Mouse (Mus musculus) midbrain, embryonic 16.5 days (tissue): ENCODE measurements around the gene Mterf2. TPM values are rescaled to one million over a fixed set of nuclear protein-coding genes. Genes with fewer than 3 reads are reported as not detected.

Experiments
- ATAC-seq: fragments of 200-750 bp; cut with Nextera tagmentation; 2 replicates; pipeline ENCODE4 v1.8.0; 2017; ENCODE audit warnings: moderate TSS enrichment
- H3K27ac ChIP-seq: fragments of 300-500 bp; sonication (generic); 2 replicates; pipeline ENCODE4 v1.5.1; 2014; ENCODE audit warnings: mild to moderate bottlenecking, low read length, mixed read lengths
- H3K27me3 ChIP-seq: fragments of 300-500 bp; sonication (generic); 2 replicates; pipeline ENCODE4 v1.6.1; 2014; ENCODE audit warnings: low read depth, low read length, mixed read lengths; ENCODE audit not compliant: control insufficient read depth, insufficient read depth
- H3K36me3 ChIP-seq: fragments of 300-500 bp; sonication (generic); 2 replicates; pipeline ENCODE4 v1.6.1; 2014; ENCODE audit warnings: mild to moderate bottlenecking, low read length, moderate library complexity, mixed read lengths; ENCODE audit not compliant: control insufficient read depth, insufficient read depth
- H3K4me1 ChIP-seq: fragments of 300-500 bp; sonication (generic); 2 replicates; pipeline ENCODE4 v1.6.1; 2014; ENCODE audit warnings: mild to moderate bottlenecking, low read length, mixed read lengths; ENCODE audit not compliant: control insufficient read depth, insufficient read depth
- H3K4me2 ChIP-seq: fragments of 300-500 bp; sonication (generic); 2 replicates; pipeline ENCODE4 v1.6.1; 2014; ENCODE audit warnings: mild to moderate bottlenecking, low read length, mixed read lengths
- H3K4me3 ChIP-seq: fragments of 300-500 bp; sonication (generic); 2 replicates; pipeline ENCODE4 v1.5.1; 2014; ENCODE audit warnings: low read depth, mild to moderate bottlenecking, low read length, moderate library complexity, mixed read lengths
- H3K9ac ChIP-seq: fragments of 300-500 bp; sonication (generic); 2 replicates; pipeline ENCODE4 v1.6.1; 2014; ENCODE audit warnings: low read depth, low read length, mixed read lengths
- H3K9me3 ChIP-seq: fragments of 300-500 bp; sonication (generic); replicated peaks from 2 replicates; pipeline ENCODE4 v1.6.1; 2014; ENCODE audit warnings: mild to moderate bottlenecking, low read length, mixed read lengths; ENCODE audit not compliant: control insufficient read depth, poor library complexity, severe bottlenecking
- WGBS: fragments of 180-500 bp; shearing (Covaris S2); extraction: QIAGEN DNeasy Blood & Tissue Kit; methylation state at CpG from one replicate; pipeline ENCODE4 v1.1.7; 2014; 5-methylcytosine and 5-hydroxymethylcytosine counted together
- polyA plus RNA-seq: library from polyadenylated mRNA; unstranded; fragments of >200 nt; fragmentation: Nextera tagmentation; extraction: Ambion mirVana; gene quantifications from 2 replicates; pipeline ENCODE4 v1.2.1, GENCODE M21; 2015

The Mterf2 gene
- polyA plus RNA-seq, 1 experiment from 2014 or later, result 27.7 TPM

DNA sequence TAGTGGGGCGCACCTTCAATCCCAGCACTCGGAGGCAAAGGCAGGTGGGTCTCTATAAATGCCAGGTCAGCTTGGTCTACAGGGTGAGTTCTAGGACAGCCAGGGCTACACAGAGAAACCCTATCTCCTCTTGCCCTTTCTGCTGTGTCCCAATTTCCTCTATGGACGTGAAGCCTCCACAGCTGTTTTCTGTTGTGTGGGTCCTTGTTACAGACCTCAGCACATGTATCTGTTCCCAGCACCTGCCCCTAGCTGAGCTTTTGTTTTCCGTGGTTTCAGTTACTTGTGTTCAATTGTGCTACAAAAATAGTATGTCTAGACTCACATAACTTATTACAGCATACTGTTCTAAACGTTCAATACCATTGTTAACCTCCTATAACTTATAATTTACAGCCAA is 21.4 kb upstream of the Mterf2 start:
- Histone ChIP-seq H3K9me3 (no peaks in the 10 kb centered on the region), H3K4me1 (no peaks in the 10 kb centered on the region), H3K4me3 (no peak overlapping the region), H3K27me3 (no peaks in the 10 kb centered on the region), H3K36me3 (peaks cover 9% of the 10 kb centered on the region), H3K9ac (no peak overlapping the region), H3K4me2 (no peak overlapping the region), H3K27ac (no peak overlapping the region)
- 92% methylated on average over 5 of the region's 5 CpGs for WGBS
- no peak for ATAC-seq

DNA sequence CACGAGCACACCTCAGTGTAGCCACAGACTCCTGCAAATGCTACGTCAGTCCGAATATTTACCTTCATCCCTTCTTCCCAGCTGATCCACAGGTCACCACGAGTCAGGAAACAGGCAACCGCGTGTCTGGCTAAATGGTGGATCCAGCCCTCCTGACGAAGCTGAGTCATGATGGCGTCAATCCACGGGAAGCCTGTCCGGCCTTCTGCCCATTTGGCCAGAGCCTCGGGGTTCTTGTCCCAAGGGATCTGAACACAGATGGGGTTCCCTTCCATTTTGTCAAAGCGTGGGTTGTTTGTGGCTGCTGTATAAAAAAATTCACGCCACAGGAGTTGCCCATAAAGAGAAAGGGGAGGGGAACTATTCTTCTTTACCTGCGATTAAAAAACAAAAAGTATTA is 18.5 kb upstream of the Mterf2 start:
- H3K36me3 ChIP-seq, result peaks cover 15% of the 10 kb centered on the region
- no peak for ATAC-seq

DNA sequence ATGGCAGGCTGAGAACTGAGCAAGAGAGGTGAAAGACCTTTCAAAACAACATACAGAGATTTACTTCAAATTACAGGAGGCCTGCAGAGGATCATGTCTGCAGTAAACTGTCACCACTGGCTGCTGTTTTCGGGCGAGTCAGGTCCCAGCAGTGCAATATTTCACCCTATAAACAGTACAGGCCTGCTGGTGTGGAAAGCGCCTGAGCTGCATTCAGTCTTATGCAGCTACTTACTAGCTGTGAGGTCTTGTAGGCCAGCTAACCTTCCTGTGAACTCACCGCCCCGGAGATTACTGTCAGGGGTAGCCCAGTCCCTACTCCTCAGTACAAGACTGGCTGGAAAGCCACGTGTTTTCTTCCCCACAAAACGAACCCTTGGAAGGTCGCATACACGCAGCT is 13.6 kb upstream of the Mterf2 start:
- Histone ChIP-seq H3K4me1 (no peaks in the 10 kb centered on the region), H3K36me3 (peaks cover 16% of the 10 kb centered on the region), H3K4me2 (no peak overlapping the region), H3K9me3 (no peaks in the 10 kb centered on the region), H3K4me3 (no peak overlapping the region), H3K27me3 (no peaks in the 10 kb centered on the region), H3K27ac (no peak overlapping the region), H3K9ac (no peak overlapping the region)
- no peak for ATAC-seq
- 91% methylated on average over 9 of the region's 9 CpGs for WGBS

More for the DNA sequence above, 18.5 kb upstream of the Mterf2 start:
- no peaks in the 10 kb centered on the region for H3K4me1 ChIP-seq
- H3K9me3 ChIP-seq, result no peaks in the 10 kb centered on the region
- H3K27ac ChIP-seq, result no peak overlapping the region
- H3K9ac ChIP-seq, result no peak overlapping the region
- H3K27me3 ChIP-seq, result no peaks in the 10 kb centered on the region
- no peak overlapping the region for H3K4me2 ChIP-seq
- 89% methylated on average over 14 of the region's 14 CpGs for WGBS
- no peak overlapping the region for H3K4me3 ChIP-seq

DNA sequence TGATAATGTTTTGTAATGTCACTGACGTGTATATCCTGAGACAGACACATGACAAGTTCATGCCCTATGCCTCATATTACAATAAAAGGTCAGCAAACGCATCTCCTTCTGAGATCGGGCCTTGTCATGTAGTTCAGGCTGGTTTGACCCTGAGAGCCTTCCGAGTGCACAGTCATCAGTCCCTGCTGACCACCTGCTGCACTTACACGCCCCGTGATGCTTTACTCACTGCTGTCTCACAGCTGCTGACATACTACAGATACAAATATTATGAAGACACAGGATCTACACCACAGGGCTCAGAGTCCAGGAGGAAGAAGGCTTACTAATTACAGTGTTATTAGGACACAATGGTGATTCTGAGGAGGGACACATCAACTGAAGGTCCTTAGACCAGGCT is 8.7 kb upstream of the Mterf2 start:
- H3K9me3 ChIP-seq, result no peaks in the 10 kb centered on the region
- H3K36me3 ChIP-seq, result peaks cover 11% of the 10 kb centered on the region
- no peaks in the 10 kb centered on the region for H3K4me1 ChIP-seq
- H3K4me2 ChIP-seq, result no peak overlapping the region
- H3K27ac ChIP-seq, result no peak overlapping the region
- ATAC-seq, result no peak
- WGBS, result 90% methylated on average over 6 of the region's 6 CpGs
- H3K9ac ChIP-seq, result no peak overlapping the region
- H3K27me3 ChIP-seq, result no peaks in the 10 kb centered on the region
- no peak overlapping the region for H3K4me3 ChIP-seq

DNA sequence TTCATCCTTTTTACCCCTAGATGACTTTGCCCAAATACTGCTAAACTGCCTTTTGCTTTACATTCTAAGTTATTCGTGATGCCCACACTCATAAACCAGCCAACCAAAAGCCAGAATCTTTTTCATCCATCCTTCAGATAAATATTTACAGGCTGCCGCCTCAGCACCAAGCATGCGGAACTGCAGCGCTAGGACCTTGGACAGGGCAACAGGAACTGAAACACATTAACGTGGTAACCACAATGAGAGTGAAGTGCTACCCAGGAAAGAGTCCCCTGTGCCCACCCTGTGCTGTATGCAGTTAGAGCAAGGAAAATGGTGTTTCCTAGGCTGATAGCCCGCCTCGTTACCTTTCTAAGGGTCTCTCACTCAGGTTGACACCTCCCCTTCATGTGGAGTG is 626 bp upstream of the Mterf2 start:
- Histone ChIP-seq H3K27ac (peak overlapping the region; percentile 34), H3K9ac (peak overlapping the region; percentile 46), H3K4me1 (peaks cover 22% of the 10 kb centered on the region), H3K36me3 (peaks cover 11% of the 10 kb centered on the region; the same call in 1 of the 2 replicates), H3K4me2 (peak overlapping the region; percentile 87), H3K4me3 (peak overlapping the region; percentile 63), H3K27me3 (no peaks in the 10 kb centered on the region), H3K9me3 (no peaks in the 10 kb centered on the region)
- WGBS, result 24% methylated on average over 7 of the region's 7 CpGs
- ATAC-seq, result peak; percentile 33; the same call in 1 of the 2 replicates

DNA sequence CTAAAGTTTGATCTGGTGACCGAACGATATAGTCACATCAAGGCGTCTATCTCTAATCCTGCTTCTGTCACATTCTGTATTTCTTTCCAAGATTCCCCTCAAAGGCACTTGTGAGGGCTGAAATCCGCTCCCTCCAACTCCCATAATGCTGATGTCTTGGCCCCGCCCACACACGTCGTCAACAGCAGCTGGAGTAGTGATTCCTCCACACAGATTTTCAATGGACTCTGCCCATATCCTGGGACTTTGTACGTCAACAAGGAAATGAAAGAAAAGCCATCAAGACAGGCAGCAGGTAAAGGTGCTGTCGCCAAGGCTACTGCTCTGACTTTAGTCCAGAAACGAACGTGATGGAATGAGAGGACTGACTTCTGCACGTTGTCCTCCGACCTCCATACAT is 2.6 kb downstream of the Mterf2 start:
- Histone ChIP-seq H3K4me1 (peaks cover 22% of the 10 kb centered on the region), H3K4me3 (no peak overlapping the region), H3K9ac (no peak overlapping the region), H3K9me3 (no peaks in the 10 kb centered on the region), H3K27me3 (no peaks in the 10 kb centered on the region), H3K4me2 (no peak overlapping the region), H3K36me3 (peaks cover 15% of the 10 kb centered on the region), H3K27ac (no peak overlapping the region)
- ATAC-seq, result no peak
- 89% methylated on average over 13 of the region's 13 CpGs for WGBS

DNA sequence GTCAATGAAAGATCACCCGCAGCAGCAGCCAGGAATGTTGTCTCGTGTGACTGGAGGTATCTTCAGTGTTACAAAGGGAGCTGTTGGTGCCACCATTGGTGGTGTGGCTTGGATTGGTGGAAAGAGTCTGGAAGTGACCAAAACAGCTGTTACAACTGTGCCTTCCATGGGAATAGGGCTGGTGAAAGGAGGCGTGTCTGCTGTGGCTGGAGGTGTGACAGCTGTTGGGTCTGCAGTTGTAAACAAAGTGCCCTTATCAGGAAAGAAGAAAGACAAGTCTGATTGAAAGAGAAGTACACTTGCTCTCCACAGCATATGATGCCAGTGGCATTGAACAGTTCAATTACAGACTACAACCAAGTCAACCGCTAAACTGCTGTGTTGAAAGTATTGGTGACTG is 13.4 kb downstream of the Mterf2 start:
- Histone ChIP-seq H3K36me3 (peaks cover 3% of the 10 kb centered on the region), H3K27me3 (no peaks in the 10 kb centered on the region), H3K9me3 (no peaks in the 10 kb centered on the region), H3K4me2 (no peak overlapping the region), H3K9ac (no peak overlapping the region), H3K27ac (no peak overlapping the region), H3K4me1 (no peaks in the 10 kb centered on the region), H3K4me3 (no peak overlapping the region)
- 91% methylated on average over 4 of the region's 4 CpGs for WGBS
- no peak for ATAC-seq

DNA sequence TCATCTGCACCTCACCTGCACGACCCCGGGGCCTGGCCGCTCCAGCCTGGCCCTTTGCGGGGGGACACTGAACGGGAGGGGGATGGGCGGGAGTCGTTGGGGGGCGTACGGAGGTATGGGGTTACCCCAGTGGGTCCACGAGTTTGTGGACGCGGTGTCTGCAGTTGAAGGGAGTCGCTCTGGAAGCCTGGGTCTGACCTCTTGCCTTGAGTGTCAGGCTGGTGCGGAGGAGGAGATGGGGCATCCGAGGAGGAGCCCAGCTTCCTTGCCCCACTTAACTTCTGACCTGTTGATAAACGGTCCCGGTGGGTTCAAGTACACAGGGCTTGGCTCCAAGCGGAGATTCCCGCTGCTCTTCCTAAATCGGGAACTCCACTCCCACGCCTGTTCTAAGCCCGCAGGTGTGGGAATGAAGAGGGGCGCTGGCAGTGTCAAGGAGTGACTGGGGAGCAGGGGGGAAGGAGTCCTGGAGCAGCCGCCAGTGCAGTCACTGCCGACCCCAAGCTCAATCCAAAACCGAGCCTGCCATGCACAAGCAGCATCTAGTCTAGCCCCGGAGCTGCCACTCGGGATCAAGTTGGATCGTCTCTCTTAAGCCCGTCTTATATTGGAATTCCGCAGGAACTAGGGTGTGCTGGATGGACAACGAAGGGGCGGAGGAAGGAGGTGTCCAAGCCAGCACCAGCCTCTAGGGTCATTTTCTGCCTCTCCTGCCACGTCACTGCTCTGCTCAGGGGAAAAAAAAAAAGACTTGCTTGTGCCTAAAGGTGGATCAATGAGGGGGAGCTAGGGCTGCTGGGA is 24.5 kb downstream of the Mterf2 start:
- Histone ChIP-seq H3K27me3 (no peaks in the 10 kb centered on the region), H3K9ac (peak overlapping the region; percentile 92), H3K4me3 (peak overlapping the region; percentile 100), H3K36me3 (no peaks in the 10 kb centered on the region), H3K27ac (peak overlapping the region; percentile 86), H3K4me2 (peak overlapping the region; percentile 96), H3K4me1 (peaks cover 19% of the 10 kb centered on the region), H3K9me3 (no peaks in the 10 kb centered on the region)
- ATAC-seq, result peak; percentile 23
- WGBS, result under 1% methylated on average over 34 of the region's 34 CpGs

DNA sequence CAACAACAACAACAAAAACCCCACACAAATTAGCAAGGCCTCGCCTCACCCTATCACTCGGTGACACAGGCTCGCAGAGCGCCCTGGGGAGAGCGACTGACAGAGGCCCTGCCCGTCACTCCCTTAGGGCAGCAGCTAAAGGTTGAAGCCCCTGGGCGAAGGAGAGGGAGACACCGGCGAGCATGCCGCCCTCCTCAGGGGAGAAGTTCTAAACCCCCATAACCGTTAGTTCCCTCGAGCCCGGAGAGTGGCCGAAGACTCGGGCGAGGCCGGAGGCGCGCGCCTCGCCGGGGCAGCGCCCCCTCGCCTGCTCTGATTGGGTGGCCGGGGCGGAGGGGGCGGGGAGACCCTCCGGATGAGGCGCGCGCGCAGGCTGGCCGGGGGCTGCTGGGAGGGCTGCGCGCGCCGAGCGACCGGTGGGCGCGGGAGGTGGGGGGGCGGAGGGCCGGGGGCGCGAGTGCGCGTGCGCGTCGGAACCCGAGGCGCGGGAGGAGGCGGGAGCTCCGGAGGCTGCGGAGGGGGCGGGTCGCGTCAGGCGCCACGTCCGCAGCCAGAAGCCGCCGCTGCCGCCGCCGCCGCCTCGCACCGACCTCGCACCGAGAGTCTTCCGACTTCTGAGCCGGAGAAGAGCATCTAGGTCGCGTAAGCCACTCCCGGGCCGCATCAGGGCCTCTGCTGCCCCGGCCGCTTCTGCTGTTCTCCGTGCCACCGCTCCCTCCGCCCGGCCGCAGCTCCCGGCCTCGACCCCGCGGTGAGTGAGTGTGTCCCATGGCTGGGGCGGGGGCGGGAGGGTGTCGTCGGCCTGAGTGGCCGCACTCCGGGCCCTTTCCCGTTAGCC is 25.4 kb downstream of the Mterf2 start, which contains the start of the genes Fhl4 and Tmem263:
TSS of gene Fhl4 (minus strand) at position 249 of the 838 bp plus-strand sequence.
TSS of gene Tmem263 (plus strand) at position 381 of the 838 bp plus-strand sequence.
- ATAC-seq, result peak; percentile 96
- Histone ChIP-seq H3K9me3 (no peaks in the 10 kb centered on the region), H3K27me3 (no peaks in the 10 kb centered on the region), H3K4me1 (peaks cover 19% of the 10 kb centered on the region), H3K27ac (peak within 1 kb of the TSS; percentile 92), H3K9ac (peak within 1 kb of the TSS; percentile 93), H3K4me2 (peak within 1 kb of the TSS; percentile 96), H3K36me3 (no peaks in the 10 kb centered on the region), H3K4me3 (peak within 1 kb of the TSS; percentile 100)
- under 1% methylated on average over 55 of the region's 96 CpGs for WGBS
